Mouse (Mus musculus): ENCODE data around the gene Gm38394.
A peak's percentile ranks its signal among the peaks of the same experiment; 100 is the strongest.
"Not testable (repeated sequence)": the region's sequence is repeated elsewhere in the genome, so short reads cannot be mapped to it uniquely, and the experiment has no call there.

The Gm38394 gene

DNA sequence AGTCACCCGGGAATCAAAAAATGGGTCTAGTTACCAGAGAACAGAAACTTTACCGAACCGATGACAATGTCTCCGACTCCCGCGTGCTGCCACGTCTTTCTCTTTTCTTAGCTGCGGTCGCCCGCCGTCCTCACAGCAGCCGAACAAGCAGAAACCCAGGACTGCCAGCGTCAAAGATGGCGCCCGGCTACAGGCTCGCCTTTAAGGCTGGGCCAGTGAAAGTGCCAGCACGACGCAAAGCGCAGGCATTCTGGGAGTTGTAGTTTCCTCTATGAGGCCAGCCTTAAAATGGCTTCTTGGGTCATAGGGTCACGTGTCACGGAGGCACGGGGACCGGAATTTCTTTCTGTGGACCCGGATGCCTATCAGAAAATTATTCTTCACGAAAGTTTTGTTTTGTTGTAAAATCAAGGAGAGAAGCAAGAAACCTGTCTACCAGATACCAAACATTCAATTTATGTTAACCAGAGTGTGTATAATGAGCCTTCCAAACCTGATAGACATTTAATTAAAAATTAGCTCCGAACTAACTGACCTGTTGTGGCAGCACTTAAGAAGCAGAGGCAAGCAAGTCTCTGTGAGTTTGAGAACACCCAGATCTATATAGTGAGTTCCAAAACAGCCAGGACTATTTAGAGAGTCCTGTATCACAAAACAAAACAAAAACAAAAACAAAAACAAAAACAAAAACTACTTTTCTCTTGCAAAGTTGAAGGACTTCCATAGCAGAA is at the start of gene Gm38394:
TSS of gene Gm38394 (minus strand) at position 116 of the 731 bp plus-strand sequence.
- DNase-seq (ENCODE audit: low spot score), result peak; percentile 94

GRCm38 (mm10) chr1:133710895-133711294 is 49.8 kb upstream of the Gm38394 start:
- DNase-seq (ENCODE audit: low spot score), result no peak

- no peak for DNase-seq (ENCODE audit: low spot score)
These were observed 48.2 kb upstream of the Gm38394 start for GRCm38 (mm10) chr1:133709292-133709691.

- DNase-seq (ENCODE audit: low spot score), result peak; percentile 46
These were observed 40.7 kb upstream of the Gm38394 start for GRCm38 (mm10) chr1:133701824-133702223.

GRCm38 (mm10) chr1:133697935-133698620 is 37.0 kb upstream of the Gm38394 start:
- no peak for DNase-seq (ENCODE audit: low spot score)

DNA sequence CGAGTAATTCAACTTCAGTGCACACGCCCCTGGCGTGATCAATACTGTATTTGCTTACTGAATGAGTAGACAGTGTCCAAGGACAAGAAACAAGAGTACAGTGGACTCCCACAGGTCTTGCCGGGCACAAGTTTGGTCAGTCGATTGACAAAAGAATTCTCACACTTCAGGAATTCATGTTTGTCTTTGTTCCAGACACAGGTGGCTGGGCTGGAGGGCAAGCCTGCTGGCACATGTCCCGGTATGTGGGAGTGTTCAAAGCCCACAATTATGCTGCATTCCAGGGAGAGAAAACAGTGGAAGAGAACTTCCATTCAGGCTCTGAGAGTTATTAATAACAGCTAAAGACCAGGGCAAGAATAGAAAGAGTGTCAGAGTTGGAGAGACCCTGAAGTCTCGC is 34.8 kb upstream of the Gm38394 start:
- no peak for DNase-seq (ENCODE audit: low spot score)

- DNase-seq (ENCODE audit: low spot score), result peak; percentile 43
These were observed 33.8 kb upstream of the Gm38394 start for GRCm38 (mm10) chr1:133694876-133695275.

- DNase-seq (ENCODE audit: low spot score), result no peak
These were observed 33.2 kb upstream of the Gm38394 start for GRCm38 (mm10) chr1:133694301-133694700.

DNA sequence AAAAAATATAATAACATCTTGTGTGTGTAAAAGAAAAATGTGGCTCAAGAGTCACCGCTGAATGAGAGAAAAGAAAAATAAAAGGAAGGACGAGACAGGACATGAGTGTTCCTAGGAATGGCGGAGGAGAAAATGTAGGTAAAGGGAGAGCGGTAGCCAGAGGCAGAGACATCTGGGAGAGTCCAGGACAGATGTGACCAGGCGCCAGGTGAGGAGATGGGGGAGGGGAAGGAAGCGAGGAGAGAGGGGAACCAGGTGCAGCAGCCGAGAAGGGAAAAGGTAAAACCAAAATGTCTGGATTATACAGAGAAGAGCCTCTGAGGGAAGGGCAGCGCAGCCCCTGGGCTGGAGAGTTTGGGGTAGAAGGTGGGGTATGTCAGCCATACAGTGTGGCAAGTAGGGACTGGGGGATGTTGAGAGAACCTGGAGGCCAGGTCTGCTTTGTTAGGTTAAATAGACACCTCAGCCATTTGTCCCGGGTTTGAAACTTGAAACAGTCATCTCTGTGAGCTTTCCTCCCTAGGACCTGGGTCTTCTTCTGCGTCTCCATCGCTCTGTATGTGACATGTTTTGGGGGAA is 32.5 kb upstream of the Gm38394 start:
- DNase-seq (ENCODE audit: low spot score), result no peak

GRCm38 (mm10) chr1:133692195-133692594 is 31.1 kb upstream of the Gm38394 start:
- DNase-seq (ENCODE audit: low spot score), result no peak

- no peak for DNase-seq (ENCODE audit: low spot score)
These were observed 29.9 kb upstream of the Gm38394 start for GRCm38 (mm10) chr1:133691046-133691445.

DNA sequence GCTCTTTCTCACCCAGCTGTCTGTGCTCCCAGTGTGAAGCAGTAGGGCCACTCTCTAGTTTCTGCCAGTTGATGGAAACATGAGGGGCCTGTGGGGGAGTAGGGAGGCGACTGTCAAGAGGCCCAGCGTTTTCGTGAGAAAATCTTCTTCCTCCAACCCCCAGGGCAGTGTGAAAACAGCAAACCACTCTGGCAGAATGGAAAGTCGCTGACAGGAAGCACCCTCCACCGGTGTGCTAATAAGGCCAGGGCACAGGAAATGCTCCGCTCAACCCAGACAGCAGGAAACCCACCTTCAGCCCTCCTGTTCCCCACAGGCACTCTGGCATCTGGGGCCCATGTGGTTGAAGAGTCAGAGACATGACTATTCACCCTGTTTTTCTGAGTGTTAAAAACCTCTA is 28.8 kb upstream of the Gm38394 start, which contains the start of gene Lax1:
TSS of gene Lax1 (minus strand) at position 212 of the 400 bp plus-strand sequence.
- DNase-seq (ENCODE audit: low spot score), result peak; percentile 83

DNA sequence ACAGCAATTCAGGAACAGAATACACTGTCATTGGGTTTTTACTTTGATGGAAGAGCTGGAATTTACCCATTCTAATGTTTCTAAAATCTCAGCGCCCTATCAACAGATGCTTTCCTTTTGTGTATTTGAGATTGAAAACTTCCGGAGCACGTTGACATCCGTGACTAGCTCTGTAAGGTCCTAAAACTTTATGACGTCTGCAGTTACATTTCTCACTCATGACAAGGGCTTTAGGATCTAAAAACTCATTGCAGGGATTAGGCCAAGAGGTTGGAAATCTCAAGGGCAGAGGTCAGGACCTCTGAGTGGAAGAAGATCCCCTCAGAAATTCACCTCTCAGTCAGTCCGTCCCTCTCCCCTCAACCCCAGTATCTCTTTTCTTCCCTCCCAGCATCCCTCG is 27.2 kb upstream of the Gm38394 start:
- no peak for DNase-seq (ENCODE audit: low spot score)

GRCm38 (mm10) chr1:133685749-133686519 is 24.8 kb upstream of the Gm38394 start:
- DNase-seq (ENCODE audit: low spot score), result no peak

GRCm38 (mm10) chr1:133671801-133672200 is 10.7 kb upstream of the Gm38394 start:
- DNase-seq (ENCODE audit: low spot score), result no peak

- DNase-seq (ENCODE audit: low spot score), result no peak
These were observed 10.1 kb upstream of the Gm38394 start for GRCm38 (mm10) chr1:133671266-133671665.

- DNase-seq (ENCODE audit: low spot score), result no peak
These were observed 9.7 kb upstream of the Gm38394 start for GRCm38 (mm10) chr1:133670776-133671175.

GRCm38 (mm10) chr1:133670190-133670589 is 9.1 kb upstream of the Gm38394 start:
- no peak for DNase-seq (ENCODE audit: low spot score)

DNA sequence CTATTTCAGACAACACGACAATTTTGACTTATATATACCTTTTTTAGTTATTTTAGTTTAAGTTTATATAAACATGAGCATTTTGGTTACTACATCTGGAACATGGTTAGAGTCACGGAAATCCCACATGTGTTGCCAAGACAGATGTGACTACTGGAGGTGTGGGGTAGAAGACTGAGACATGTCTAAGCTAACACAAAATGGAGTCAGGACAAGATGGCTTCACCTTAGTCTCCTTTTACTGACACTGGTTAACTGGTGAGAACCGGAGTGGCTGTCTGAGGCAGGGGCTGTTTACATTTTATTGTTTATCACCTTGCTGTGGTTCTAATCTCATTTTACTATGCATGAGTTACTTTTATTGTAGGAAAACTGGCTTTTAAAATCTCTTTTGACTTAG is 7.5 kb upstream of the Gm38394 start:
- DNase-seq (ENCODE audit: low spot score), result no peak

- DNase-seq (ENCODE audit: low spot score), result no peak
These were observed 6.6 kb upstream of the Gm38394 start for GRCm38 (mm10) chr1:133667721-133668120.

GRCm38 (mm10) chr1:133665713-133666112 is 4.6 kb upstream of the Gm38394 start:
- not testable (repeated sequence) for DNase-seq (ENCODE audit: low spot score)
